Mouse (Mus musculus) stomach, embryonic 16.5 days (tissue): Measurements from ENCODE around the gene RPS10-NUDT3. TPM values are rescaled to one million over a fixed set of nuclear protein-coding genes. Genes with fewer than 3 reads are reported as not detected.
A peak's percentile ranks its signal among the peaks of the same experiment; 100 is the strongest.

Experiments used
- ATAC-seq: fragments of 200-750 bp; cut with Nextera tagmentation; 2 replicates; pipeline ENCODE4 v1.8.0; 2017; ENCODE audit warnings: moderate number of reproducible peaks, moderate TSS enrichment; ENCODE audit not compliant: insufficient read depth, low FRiP score
- H3K27ac ChIP-seq: fragments of 300-500 bp; sonication (generic); 2 replicates; pipeline ENCODE4 v1.5.1; 2014; ENCODE audit warnings: low read length
- H3K27me3 ChIP-seq: fragments of 300-500 bp; sonication (generic); 2 replicates; pipeline ENCODE4 v1.6.1; 2014; ENCODE audit warnings: low read length, control low read depth, mixed read lengths; ENCODE audit not compliant: control insufficient read depth, insufficient read depth
- H3K36me3 ChIP-seq: fragments of 300-500 bp; sonication (generic); 2 replicates; pipeline ENCODE4 v1.6.1; 2014; ENCODE audit warnings: low read length; ENCODE audit not compliant: control insufficient read depth, insufficient read depth
- H3K4me1 ChIP-seq: fragments of 300-500 bp; sonication (generic); 2 replicates; pipeline ENCODE4 v1.6.1; 2014; ENCODE audit warnings: low read length, control low read depth, mixed read lengths; ENCODE audit not compliant: control insufficient read depth, insufficient read depth
- H3K4me2 ChIP-seq: fragments of 300-500 bp; sonication (generic); 2 replicates; pipeline ENCODE4 v1.6.1; 2014; ENCODE audit warnings: low read depth, low read length, mixed read lengths
- H3K4me3 ChIP-seq: fragments of 300-500 bp; sonication (generic); replicated peaks from 2 replicates; pipeline ENCODE4 v1.5.1; 2014; ENCODE audit warnings: mild to moderate bottlenecking, low read length
- H3K9ac ChIP-seq: fragments of 300-500 bp; sonication (generic); 2 replicates; pipeline ENCODE4 v1.6.1; 2014; ENCODE audit warnings: low read length
- H3K9me3 ChIP-seq: fragments of 300-500 bp; sonication (generic); replicated peaks from 2 replicates; pipeline ENCODE4 v1.6.1; 2016; ENCODE audit warnings: low read length, control low read depth; ENCODE audit not compliant: control insufficient read depth
- WGBS: fragments of 180-500 bp; shearing (Covaris S2); extraction: QIAGEN DNeasy Blood & Tissue Kit; methylation state at CpG from one replicate; pipeline ENCODE4 v1.1.7; 2014; 5-methylcytosine and 5-hydroxymethylcytosine counted together
- polyA plus RNA-seq: library from polyadenylated mRNA; unstranded; fragments of >200 nt; fragmentation: Nextera tagmentation; extraction: Ambion mirVana; gene quantifications from 2 replicates; pipeline ENCODE4 v1.2.1, GENCODE M21; 2015

RPS10-NUDT3 gene
- polyA plus RNA-seq, 1 experiment from 2014 or later = not detected

DNA sequence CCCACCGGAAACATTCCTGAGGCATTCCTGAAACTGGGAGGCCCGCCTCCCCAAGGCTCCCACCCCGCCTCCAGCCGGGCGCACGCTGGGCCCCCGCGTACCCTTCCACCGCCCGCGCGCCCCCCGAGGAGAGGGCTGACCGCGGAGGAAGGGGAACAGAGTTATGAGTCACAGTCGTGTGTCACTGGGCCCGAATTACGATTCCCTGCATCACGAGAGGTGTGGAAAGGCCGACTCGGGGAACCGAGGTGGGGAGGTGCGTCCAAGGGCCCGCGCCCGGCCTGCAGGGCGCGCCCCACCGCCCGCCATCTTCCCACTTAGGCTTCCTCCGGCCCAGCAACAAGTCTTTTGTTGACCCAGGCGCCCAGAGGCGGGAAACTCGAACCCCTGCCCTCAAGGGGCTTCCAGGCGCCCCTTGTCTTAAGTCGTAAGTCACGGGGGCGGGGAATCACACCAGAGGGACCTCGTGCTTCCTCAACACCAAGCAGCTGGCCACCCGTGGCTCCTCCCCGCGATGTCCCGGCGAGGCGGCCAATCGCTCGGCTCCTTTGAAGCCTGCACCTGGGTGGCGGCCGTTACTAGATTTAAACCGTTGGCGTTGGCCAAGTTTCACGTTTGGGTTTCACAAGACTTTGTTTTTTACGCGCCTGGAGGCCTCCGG, 79.4 kb downstream of the RPS10-NUDT3 start:
- peak; percentile 46 for ATAC-seq
- Histone ChIP-seq H3K4me2 (peak overlapping the region; percentile 81), H3K36me3 (no peaks in the 10 kb centered on the region), H3K27ac (peak overlapping the region; percentile 94), H3K9ac (peak overlapping the region; percentile 87), H3K4me1 (peaks cover 8% of the 10 kb centered on the region; the same call in 1 of the 2 replicates), H3K9me3 (no peaks in the 10 kb centered on the region), H3K4me3 (peak overlapping the region; percentile 68), H3K27me3 (no peaks in the 10 kb centered on the region)
- whole genome bisulfite sequencing = under 1% methylated on average over 55 of the region's 55 CpGs

- Histone ChIP-seq H3K27me3 (no peaks in the 10 kb centered on the region), H3K4me1 (peaks cover 8% of the 10 kb centered on the region; the same call in 1 of the 2 replicates), H3K9me3 (no peaks in the 10 kb centered on the region), H3K36me3 (no peaks in the 10 kb centered on the region), H3K4me2 (peak overlapping the region; percentile 81), H3K4me3 (peak overlapping the region; percentile 68), H3K9ac (peak overlapping the region; percentile 87), H3K27ac (peak overlapping the region; percentile 94)
- ATAC-seq = peak; percentile 49; the same call in 1 of the 2 replicates
- 2% methylated on average over 34 of the region's 39 CpGs for WGBS
These were observed 79.9 kb downstream of the RPS10-NUDT3 start for GRCm38 (mm10) chr17:27555075-27555511.

- Histone ChIP-seq H3K36me3 (no peaks in the 10 kb centered on the region), H3K27ac (peak overlapping the region; percentile 94), H3K9me3 (no peaks in the 10 kb centered on the region), H3K27me3 (no peaks in the 10 kb centered on the region), H3K4me2 (peak overlapping the region; percentile 81), H3K9ac (peak overlapping the region; percentile 87), H3K4me3 (peak overlapping the region; percentile 68), H3K4me1 (peaks cover 10% of the 10 kb centered on the region; the same call in 1 of the 2 replicates)
- no peak for ATAC-seq
- 48% methylated on average over 20 of the region's 20 CpGs for WGBS
These were observed 80.7 kb downstream of the RPS10-NUDT3 start for GRCm38 (mm10) chr17:27554062-27554960.

DNA sequence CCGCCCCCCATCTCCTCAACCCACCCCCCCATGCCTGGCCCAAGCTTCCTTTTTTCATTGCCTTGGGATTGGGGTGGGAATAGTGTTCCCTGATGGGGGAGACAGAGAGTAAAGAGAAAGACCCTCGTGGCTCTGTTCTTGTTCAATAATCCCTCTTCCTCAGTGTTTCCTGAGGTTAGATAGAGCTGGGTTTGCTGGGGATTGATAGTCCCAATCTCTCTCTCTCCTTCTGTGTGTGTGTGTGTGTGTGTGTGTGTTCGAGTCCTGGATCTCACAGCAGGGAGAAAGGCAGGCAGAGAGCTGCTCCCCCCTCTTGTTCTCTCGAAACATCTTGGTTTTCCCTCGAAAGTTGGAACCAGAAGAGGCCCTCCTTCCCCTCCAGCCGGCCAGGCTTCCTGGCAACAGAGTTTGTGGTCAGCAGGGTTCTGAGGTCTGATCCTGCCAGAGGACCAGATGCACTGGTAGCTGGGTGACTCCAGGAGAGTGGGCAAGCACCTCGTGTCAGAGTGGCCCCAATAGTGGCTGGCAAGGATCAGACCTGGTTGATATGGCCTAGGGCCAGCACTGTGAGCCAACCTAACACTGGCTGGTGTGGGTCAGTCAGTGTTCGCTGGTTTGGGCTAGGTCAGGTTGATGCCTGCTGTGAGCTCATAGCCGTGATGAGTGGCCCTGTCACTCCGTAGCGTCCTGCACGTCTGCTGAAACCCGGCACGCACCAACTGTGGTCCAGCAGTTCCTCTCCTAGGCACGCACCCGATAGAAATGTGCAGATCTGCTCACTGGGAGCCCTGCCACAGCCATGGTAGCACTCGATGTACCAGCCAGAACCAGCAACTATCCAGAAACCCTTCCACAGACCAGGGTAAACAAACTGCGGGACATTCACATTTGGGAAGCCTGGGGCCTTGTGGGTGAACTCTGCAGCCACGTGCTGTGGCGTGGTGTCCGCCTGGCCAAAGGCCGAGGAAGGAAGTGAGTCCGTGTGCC, 82.5 kb downstream of the RPS10-NUDT3 start:
- WGBS = 76% methylated on average over 23 of the region's 23 CpGs
- no peak overlapping the region for H3K27ac ChIP-seq
- H3K27me3 ChIP-seq = no peaks in the 10 kb centered on the region
- H3K4me3 ChIP-seq = no peak overlapping the region
- ATAC-seq = no peak
- no peak overlapping the region for H3K4me2 ChIP-seq
- no peaks in the 10 kb centered on the region for H3K36me3 ChIP-seq
- H3K4me1 ChIP-seq = peaks cover 9% of the 10 kb centered on the region; the same call in 1 of the 2 replicates
- no peak overlapping the region for H3K9ac ChIP-seq
- H3K9me3 ChIP-seq = no peaks in the 10 kb centered on the region

GRCm38 (mm10) chr17:27551393-27551940, 83.6 kb downstream of the RPS10-NUDT3 start:
- Histone ChIP-seq H3K4me3 (no peak overlapping the region), H3K36me3 (no peaks in the 10 kb centered on the region), H3K27me3 (no peaks in the 10 kb centered on the region), H3K4me1 (0 out of 2 replicates have a peak, but pooled peaks cover 7% of the 10 kb centered on the region), H3K4me2 (no peak overlapping the region), H3K27ac (no peak overlapping the region), H3K9me3 (no peaks in the 10 kb centered on the region), H3K9ac (no peak overlapping the region)
- WGBS = 61% methylated on average over 10 of the region's 10 CpGs
- ATAC-seq = no peak

DNA sequence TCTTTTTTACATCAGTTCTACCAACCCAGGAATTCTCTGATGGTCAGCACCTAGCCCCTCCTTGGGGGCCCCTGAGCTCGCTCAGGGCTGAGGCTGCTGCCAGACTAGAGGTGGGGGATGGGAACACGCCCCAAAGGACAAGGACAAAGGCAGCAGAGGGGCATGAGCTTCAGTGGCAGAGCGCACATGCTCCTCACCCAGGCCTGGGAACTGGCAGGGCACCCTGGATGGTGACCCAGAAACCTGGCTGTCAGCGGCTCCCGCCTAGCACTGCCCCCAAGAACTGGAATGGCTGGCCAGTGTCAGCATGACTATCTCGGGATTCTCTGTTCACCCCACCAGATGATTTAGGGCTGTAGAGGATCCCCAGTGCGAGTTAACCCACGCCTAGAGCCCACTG, 85.8 kb downstream of the RPS10-NUDT3 start:
- Histone ChIP-seq H3K4me3 (no peak overlapping the region), H3K9ac (no peak overlapping the region)

GRCm38 (mm10) chr17:27547253-27547868, 87.7 kb downstream of the RPS10-NUDT3 start:
- Histone ChIP-seq H3K27me3 (no peaks in the 10 kb centered on the region), H3K4me3 (no peak overlapping the region), H3K36me3 (no peaks in the 10 kb centered on the region), H3K4me2 (no peak overlapping the region), H3K4me1 (0 out of 2 replicates have a peak, but pooled peaks cover 4% of the 10 kb centered on the region), H3K9ac (no peak overlapping the region), H3K9me3 (no peaks in the 10 kb centered on the region), H3K27ac (no peak overlapping the region)
- 55% methylated on average over 9 of the region's 9 CpGs for WGBS
- peak; percentile 80; the same call in 1 of the 2 replicates for ATAC-seq

More for the DNA sequence above, 85.8 kb downstream of the RPS10-NUDT3 start:
- Histone ChIP-seq H3K4me2 (no peak overlapping the region), H3K9me3 (no peaks in the 10 kb centered on the region), H3K27ac (no peak overlapping the region), H3K4me1 (0 out of 2 replicates have a peak, but pooled peaks cover 5% of the 10 kb centered on the region), H3K36me3 (no peaks in the 10 kb centered on the region), H3K27me3 (no peaks in the 10 kb centered on the region)
- 53% methylated on average over 8 of the region's 8 CpGs for WGBS
- ATAC-seq = no peak

DNA sequence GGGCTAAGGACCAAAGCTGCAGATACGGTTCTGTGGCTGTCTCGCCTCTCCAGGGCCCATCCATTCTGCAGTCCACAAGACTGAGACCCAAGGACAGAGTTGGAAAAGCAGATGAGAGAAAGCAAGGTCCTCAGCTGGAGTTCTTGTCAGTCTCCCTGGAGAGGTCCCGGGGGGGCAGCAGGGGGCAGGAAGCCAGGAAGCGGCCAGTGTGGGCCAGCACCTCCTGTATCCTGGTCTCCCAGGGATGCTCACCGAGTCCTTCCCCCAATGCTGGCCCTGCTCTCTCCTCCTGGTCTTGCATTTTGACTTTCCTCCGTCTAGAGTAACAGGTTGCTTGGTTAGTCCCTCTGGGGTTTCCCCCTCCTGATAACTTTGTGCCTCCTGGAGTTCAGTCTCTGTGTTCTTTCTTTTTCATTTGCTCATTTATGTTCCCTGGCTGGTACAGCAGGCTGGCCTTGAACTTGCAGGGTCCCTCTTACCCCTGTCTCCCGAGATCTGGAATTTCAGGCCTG, 88.4 kb downstream of the RPS10-NUDT3 start:
- ATAC-seq = no peak
- Histone ChIP-seq H3K4me3 (no peak overlapping the region), H3K36me3 (no peaks in the 10 kb centered on the region), H3K27ac (no peak overlapping the region), H3K4me2 (no peak overlapping the region), H3K9me3 (no peaks in the 10 kb centered on the region), H3K9ac (no peak overlapping the region), H3K4me1 (0 out of 2 replicates have a peak, but pooled peaks cover 4% of the 10 kb centered on the region), H3K27me3 (no peaks in the 10 kb centered on the region)
- WGBS = 73% methylated on average over 7 of the region's 7 CpGs
